Mouse (Mus musculus) heart, embryonic 12.5 days (tissue): ENCODE results near the gene Olfr1197. TPM values are rescaled to one million over a fixed set of nuclear protein-coding genes. Genes with fewer than 3 reads are reported as not detected.

ENCODE experiments used
- ATAC-seq: fragments of 200-750 bp; cut with Nextera tagmentation; 2 replicates; pipeline ENCODE4 v1.8.0; 2017; ENCODE audit warnings: moderate TSS enrichment, moderate library complexity; ENCODE audit not compliant: insufficient number of reproducible peaks, low FRiP score
- H3K27ac ChIP-seq: fragments of 300-500 bp; sonication (generic); 2 replicates; pipeline ENCODE4 v1.5.1; 2016; ENCODE audit warnings: mild to moderate bottlenecking, moderate library complexity; ENCODE audit not compliant: poor library complexity, severe bottlenecking
- H3K27me3 ChIP-seq: fragments of 300-500 bp; sonication (generic); replicated peaks from 2 replicates; pipeline ENCODE4 v1.6.1; 2016; ENCODE audit warnings: mild to moderate bottlenecking, moderate library complexity
- H3K36me3 ChIP-seq: fragments of 300-500 bp; sonication (generic); 2 replicates; pipeline ENCODE4 v1.6.1; 2016; ENCODE audit warnings: mild to moderate bottlenecking, moderate library complexity
- H3K4me1 ChIP-seq: fragments of 300-500 bp; sonication (generic); replicated peaks from 2 replicates; pipeline ENCODE4 v1.6.1; 2016; ENCODE audit warnings: mild to moderate bottlenecking
- H3K4me2 ChIP-seq: fragments of 300-500 bp; sonication (generic); 2 replicates; pipeline ENCODE4 v1.6.1; 2016; ENCODE audit warnings: mild to moderate bottlenecking, moderate library complexity
- H3K4me3 ChIP-seq: fragments of 300-500 bp; sonication (generic); 2 replicates; pipeline ENCODE4 v1.5.1; 2016; ENCODE audit warnings: mild to moderate bottlenecking
- H3K9ac ChIP-seq: fragments of 300-500 bp; sonication (generic); 2 replicates; pipeline ENCODE4 v1.6.1; 2016; ENCODE audit warnings: mild to moderate bottlenecking, moderate library complexity
- H3K9me3 ChIP-seq: fragments of 300-500 bp; sonication (generic); replicated peaks from 2 replicates; pipeline ENCODE4 v1.6.1; 2016; ENCODE audit warnings: mild to moderate bottlenecking, moderate library complexity
- WGBS: fragments of 180-500 bp; shearing (Covaris S2); methylation state at CpG from one replicate; pipeline ENCODE4 v1.1.7; 2016; 5-methylcytosine and 5-hydroxymethylcytosine counted together
- polyA plus RNA-seq: library from polyadenylated mRNA; unstranded; fragments of >200 nt; fragmentation: Nextera tagmentation; extraction: Ambion mirVana; gene quantifications from 2 replicates; pipeline ENCODE4 v1.2.1, GENCODE M21; 2016

Olfr1197 gene
- polyA plus RNA-seq: not detected in 2 replicates

GRCm38 (mm10) chr2:88732266-88732665 is at the start of gene Olfr1197:
Gene Olfr1197, minus strand, starts transcription at chr2:88732366.
- Histone ChIP-seq H3K9me3 (no peaks in the 10 kb centered on the region), H3K27me3 (no peaks in the 10 kb centered on the region), H3K4me1 (no peaks in the 10 kb centered on the region), H3K4me3 (no peak within 1 kb of the TSS), H3K27ac (no peak within 1 kb of the TSS), H3K9ac (no peak within 1 kb of the TSS), H3K4me2 (no peak within 1 kb of the TSS), H3K36me3 (no peaks in the 10 kb centered on the region)
- no peak for ATAC-seq
- 69% methylated on average over 1 of the region's 1 CpGs for WGBS

GRCm38 (mm10) chr2:88770388-88770787 is 38.2 kb upstream of the Olfr1197 start, which contains the start of gene Olfr1200:
Gene Olfr1200, minus strand, starts transcription at chr2:88770488.
- no peaks in the 10 kb centered on the region for H3K36me3 ChIP-seq
- WGBS: 69% methylated on average over 2 of the region's 2 CpGs
- H3K9ac ChIP-seq: no peak within 1 kb of the TSS
- no peak for ATAC-seq
- no peak within 1 kb of the TSS for H3K4me3 ChIP-seq
- no peaks in the 10 kb centered on the region for H3K9me3 ChIP-seq
- H3K4me2 ChIP-seq: no peak within 1 kb of the TSS
- H3K27ac ChIP-seq: no peak within 1 kb of the TSS
- H3K27me3 ChIP-seq: no peaks in the 10 kb centered on the region
- no peaks in the 10 kb centered on the region for H3K4me1 ChIP-seq

GRCm38 (mm10) chr2:88760369-88760768 is 28.2 kb upstream of the Olfr1197 start, which contains the start of gene Olfr1199:
Gene Olfr1199, minus strand, starts transcription at chr2:88760469.
- Histone ChIP-seq H3K9ac (no peak within 1 kb of the TSS), H3K27me3 (no peaks in the 10 kb centered on the region), H3K9me3 (0 out of 2 replicates have a peak, but pooled peaks cover 7% of the 10 kb centered on the region), H3K4me3 (no peak within 1 kb of the TSS), H3K36me3 (no peaks in the 10 kb centered on the region), H3K4me2 (no peak within 1 kb of the TSS), H3K4me1 (no peaks in the 10 kb centered on the region), H3K27ac (no peak within 1 kb of the TSS)
- WGBS: 76% methylated on average over 2 of the region's 2 CpGs
- no peak for ATAC-seq

GRCm38 (mm10) chr2:88751270-88751669 is 19.1 kb upstream of the Olfr1197 start, which contains the start of gene Olfr1198:
Gene Olfr1198, minus strand, starts transcription at chr2:88751370.
- no peaks in the 10 kb centered on the region for H3K9me3 ChIP-seq
- 94% methylated on average over 2 of the region's 2 CpGs for WGBS
- H3K4me2 ChIP-seq: no peak within 1 kb of the TSS
- H3K9ac ChIP-seq: no peak within 1 kb of the TSS
- H3K4me1 ChIP-seq: no peaks in the 10 kb centered on the region
- ATAC-seq: no peak
- no peak within 1 kb of the TSS for H3K4me3 ChIP-seq
- H3K27ac ChIP-seq: no peak within 1 kb of the TSS
- H3K36me3 ChIP-seq: no peaks in the 10 kb centered on the region
- no peaks in the 10 kb centered on the region for H3K27me3 ChIP-seq

DNA sequence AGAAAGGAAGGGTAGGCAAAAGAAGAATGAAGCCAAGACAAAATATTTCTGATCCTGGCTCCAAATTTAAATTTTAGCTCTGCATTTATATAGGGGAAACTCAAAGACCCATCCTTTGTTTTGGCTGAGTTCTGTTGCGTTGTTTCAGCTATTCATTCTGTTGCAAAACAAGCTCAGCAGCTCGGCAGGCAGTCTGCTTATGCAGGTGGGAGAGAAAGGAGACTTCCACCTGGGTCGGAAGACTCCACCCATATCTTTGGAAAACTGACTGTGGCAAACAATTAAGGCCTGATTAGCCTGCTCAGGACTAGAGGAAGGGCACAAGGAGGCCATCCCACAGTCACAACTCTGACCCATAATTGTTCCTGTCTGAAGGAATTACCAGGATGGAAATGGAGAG is 11.2 kb upstream of the Olfr1197 start:
- no peaks in the 10 kb centered on the region for H3K36me3 ChIP-seq
- no peaks in the 10 kb centered on the region for H3K4me1 ChIP-seq
- 73% methylated on average over 3 of the region's 3 CpGs for WGBS
- ATAC-seq: no peak
- H3K27me3 ChIP-seq: no peaks in the 10 kb centered on the region
- no peak overlapping the region for H3K4me3 ChIP-seq
- H3K9ac ChIP-seq: no peak overlapping the region
- H3K27ac ChIP-seq: no peak overlapping the region
- H3K9me3 ChIP-seq: no peaks in the 10 kb centered on the region; the same call in 1 of the 2 replicates
- H3K4me2 ChIP-seq: no peak overlapping the region

- no peaks in the 10 kb centered on the region for H3K27me3 ChIP-seq
- H3K4me1 ChIP-seq: no peaks in the 10 kb centered on the region
- WGBS: 70% methylated on average over 2 of the region's 2 CpGs
- no peak within 1 kb of the TSS for H3K27ac ChIP-seq
- H3K36me3 ChIP-seq: no peaks in the 10 kb centered on the region
- H3K9me3 ChIP-seq: no peaks in the 10 kb centered on the region
- no peak within 1 kb of the TSS for H3K4me3 ChIP-seq
- no peak for ATAC-seq
- H3K4me2 ChIP-seq: no peak within 1 kb of the TSS
- H3K9ac ChIP-seq: no peak within 1 kb of the TSS
These were observed 27.7 kb downstream of the Olfr1197 start, which contains the start of gene Olfr1196 for GRCm38 (mm10) chr2:88704497-88704896. Gene Olfr1196, minus strand, starts transcription at chr2:88704597.

GRCm38 (mm10) chr2:88689087-88689486 is 43.1 kb downstream of the Olfr1197 start, which contains the start of gene Olfr1195:
Gene Olfr1195, minus strand, starts transcription at chr2:88689187.
- 0 out of 2 replicates have a peak, but pooled peaks cover 2% of the 10 kb centered on the region for H3K9me3 ChIP-seq
- ATAC-seq: no peak
- H3K27ac ChIP-seq: no peak within 1 kb of the TSS
- no peak within 1 kb of the TSS for H3K9ac ChIP-seq
- no peaks in the 10 kb centered on the region for H3K27me3 ChIP-seq
- H3K4me3 ChIP-seq: no peak within 1 kb of the TSS
- no peak within 1 kb of the TSS for H3K4me2 ChIP-seq
- H3K4me1 ChIP-seq: no peaks in the 10 kb centered on the region
- H3K36me3 ChIP-seq: no peaks in the 10 kb centered on the region

Other genes with a start within 250 kb of the Olfr1197 start
- gene Olfr1184, start 248.8 kb downstream of the Olfr1197 start, polyA plus RNA-seq: not detected in 2 replicates
- gene Olfr1185-ps1, start 239.0 kb downstream of the Olfr1197 start, polyA plus RNA-seq: not detected in 2 replicates
- not detected in 2 replicates for gene Olfr1186, start 213.8 kb downstream of the Olfr1197 start, polyA plus RNA-seq
- not detected in 2 replicates for gene Olfr1188, start 175.4 kb downstream of the Olfr1197 start, polyA plus RNA-seq
- gene Olfr1189, start 145.9 kb downstream of the Olfr1197 start, polyA plus RNA-seq: not detected in 2 replicates
- gene Olfr1191-ps1, start 91.8 kb downstream of the Olfr1197 start, polyA plus RNA-seq: not detected in 2 replicates
- not detected in 2 replicates for gene Olfr1192-ps1, start 83.9 kb downstream of the Olfr1197 start, polyA plus RNA-seq
- gene Olfr1193, start 56.7 kb downstream of the Olfr1197 start, polyA plus RNA-seq: not detected in 2 replicates
- not detected in 2 replicates for gene Olfr1195, start 43.2 kb downstream of the Olfr1197 start, polyA plus RNA-seq
- gene Olfr1196, start 27.8 kb downstream of the Olfr1197 start, polyA plus RNA-seq: not detected in 2 replicates
- gene Olfr1198, start 19.0 kb upstream of the Olfr1197 start, polyA plus RNA-seq: not detected in 2 replicates
- not detected in 2 replicates for gene Olfr1199, start 28.1 kb upstream of the Olfr1197 start, polyA plus RNA-seq
- not detected in 2 replicates for gene Olfr1200, start 38.1 kb upstream of the Olfr1197 start, polyA plus RNA-seq
- not detected in 2 replicates for gene Olfr1201, start 60.7 kb upstream of the Olfr1197 start, polyA plus RNA-seq
- gene Olfr1202, start 82.1 kb upstream of the Olfr1197 start, polyA plus RNA-seq: not detected in 2 replicates
- not detected in 2 replicates for gene Olfr1205, start 97.4 kb upstream of the Olfr1197 start, polyA plus RNA-seq
- not detected in 2 replicates for gene Olfr1204, start 116.9 kb upstream of the Olfr1197 start, polyA plus RNA-seq
- gene Olfr1206, start 130.9 kb upstream of the Olfr1197 start, polyA plus RNA-seq: not detected in 2 replicates
- gene Olfr1208, start 169.9 kb upstream of the Olfr1197 start, polyA plus RNA-seq: not detected in 2 replicates
- not detected in 2 replicates for gene Olfr1209, start 182.8 kb upstream of the Olfr1197 start, polyA plus RNA-seq
- not detected in 2 replicates for gene Olfr1211, start 205.7 kb upstream of the Olfr1197 start, polyA plus RNA-seq
- gene Olfr1212, start 221.6 kb upstream of the Olfr1197 start, polyA plus RNA-seq: not detected in 2 replicates
- not detected in 2 replicates for gene Gm13762, start 247.9 kb upstream of the Olfr1197 start, polyA plus RNA-seq